Mouse (Mus musculus) megakaryocyte, embryonic 14.5 days (primary cell): ENCODE data around the gene Thoc3.

ENCODE experiments used
- FLI1 ChIP-seq: IDR thresholded peaks from 2 replicates; pipeline ENCODE4 v1.6.1; 2012; ENCODE audit warnings: low read length, inconsistent platforms, mixed read lengths
- GATA1 ChIP-seq: IDR thresholded peaks from 3 replicates; pipeline ENCODE4 v1.6.1; 2012; ENCODE audit warnings: mixed read lengths, low read length, inconsistent platforms, borderline replicate concordance

GRCm38 (mm10) chr13:54418781-54419327 lies 49.8 kb downstream of the Thoc3 start:
- TF ChIP-seq GATA1 (no peak), FLI1 (no peak)
